Mouse (Mus musculus) heart, adult 2 months (tissue): Measurements from ENCODE around the gene Slc35a5. TPM values are rescaled to one million over a fixed set of nuclear protein-coding genes. Genes with fewer than 3 reads are reported as not detected.

ENCODE experiments used
- DNase-seq, 2 experiments: peaks; one replicate each; pipeline ENCODE4 v3.0.0; 2021
- H3K27ac ChIP-seq: fragments of 200-600 bp; 2 replicates; pipeline ENCODE4 v1.8.1; 2022
- H3K27me3 ChIP-seq: fragments of 200-500 bp; 2 replicates; pipeline ENCODE4 v1.6.1; 2012; ENCODE audit warnings: mild to moderate bottlenecking, low read length, inconsistent platforms, mixed read lengths; ENCODE audit not compliant: control insufficient read depth, insufficient read depth
- H3K36me3 ChIP-seq: fragments of 200-500 bp; 2 replicates; pipeline ENCODE4 v1.6.1; 2012; ENCODE audit warnings: low read length, inconsistent platforms; ENCODE audit not compliant: control insufficient read depth, insufficient read depth
- H3K4me1 ChIP-seq: fragments of 200-500 bp; 2 replicates; pipeline ENCODE4 v1.6.1; 2011; ENCODE audit warnings: low read length; ENCODE audit not compliant: control insufficient read depth, insufficient read depth
- H3K4me3 ChIP-seq: fragments of 200-600 bp; 2 replicates; pipeline ENCODE4 v1.8.1; 2022
- H3K79me2 ChIP-seq: fragments of 200-500 bp; replicated peaks from 2 replicates; pipeline ENCODE4 v1.6.1; 2012; ENCODE audit warnings: mild to moderate bottlenecking, inconsistent platforms, low read length, moderate library complexity, mixed read lengths; ENCODE audit not compliant: control insufficient read depth, insufficient read depth
- H3K9ac ChIP-seq: fragments of 200-500 bp; 2 replicates; pipeline ENCODE4 v1.6.1; 2012; ENCODE audit warnings: low read depth, mild to moderate bottlenecking, control low read depth, inconsistent platforms, low read length, mixed read lengths
- CTCF ChIP-seq: fragments of 200-600 bp; IDR thresholded peaks from 2 replicates; pipeline ENCODE4 v1.8.1; 2022; ENCODE audit warnings: antibody characterized with exemption, mild to moderate bottlenecking, moderate library complexity
- EP300 ChIP-seq: fragments of 200-500 bp; IDR thresholded peaks from 2 replicates; pipeline ENCODE4 v1.6.1; 2011; ENCODE audit warnings: low read depth, low read length, control low read depth; ENCODE audit not compliant: insufficient read depth
- POLR2A ChIP-seq: fragments of 200-500 bp; IDR thresholded peaks from 2 replicates; pipeline ENCODE4 v1.6.1; 2011; ENCODE audit warnings: mild to moderate bottlenecking, low read depth, low read length, control low read depth; ENCODE audit not compliant: insufficient read depth
- WGBS: fragments of 180-500 bp; shearing (Covaris S2); methylation state at CpG from one replicate; pipeline ENCODE4 v1.1.7; 2018; 5-methylcytosine and 5-hydroxymethylcytosine counted together
- intact Hi-C: fragments of 180-260 bp; cut with DNase I; formaldehyde crosslinking; loops from one replicate; pipeline ENCODE4 v1.15.1; 2025
- polyA plus RNA-seq: library from polyadenylated mRNA; depleted of rRNA; stranded (reverse); fragments of >200 nt; gene quantifications from 2 replicates; pipeline ENCODE4 v1.2.3, GENCODE M21; 2012
- total RNA-seq, 2 experiments: library from RNA; stranded (reverse); gene quantifications; 2 replicates each; pipeline ENCODE4 v1.2.3; 2021

Gene Slc35a5
- total and polyA plus RNA-seq, 3 experiments: 8.0 to 11.1 (median 9.5) TPM

DNA sequence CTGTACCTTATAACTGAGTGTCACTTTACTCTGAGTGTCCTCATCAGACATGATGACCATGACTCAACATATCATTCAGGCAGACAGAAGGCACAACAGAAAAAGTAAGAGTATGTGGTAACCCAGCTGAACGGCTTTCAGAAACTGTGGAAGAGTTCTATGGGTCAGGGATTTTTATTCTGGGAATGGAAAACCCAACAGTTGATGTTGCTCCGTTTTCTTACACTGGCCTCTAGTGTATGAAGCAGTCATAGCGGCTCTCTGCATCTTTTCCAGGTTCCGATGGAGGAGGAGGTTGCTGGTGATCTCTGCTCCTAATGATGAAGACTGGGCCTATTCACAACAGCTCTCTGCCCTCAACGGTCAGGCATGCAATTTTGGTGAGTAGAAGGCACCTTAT, 35.9 kb downstream of the Slc35a5 start:
- intact Hi-C loops: loop anchor here (2.0 kb wide), 1 partner anchor 354 kb away; no protein-coding TSS in a partner anchor
- H3K36me3 ChIP-seq: peaks cover 13% of the 10 kb centered on the region
- DNase-seq: no peak

DNA sequence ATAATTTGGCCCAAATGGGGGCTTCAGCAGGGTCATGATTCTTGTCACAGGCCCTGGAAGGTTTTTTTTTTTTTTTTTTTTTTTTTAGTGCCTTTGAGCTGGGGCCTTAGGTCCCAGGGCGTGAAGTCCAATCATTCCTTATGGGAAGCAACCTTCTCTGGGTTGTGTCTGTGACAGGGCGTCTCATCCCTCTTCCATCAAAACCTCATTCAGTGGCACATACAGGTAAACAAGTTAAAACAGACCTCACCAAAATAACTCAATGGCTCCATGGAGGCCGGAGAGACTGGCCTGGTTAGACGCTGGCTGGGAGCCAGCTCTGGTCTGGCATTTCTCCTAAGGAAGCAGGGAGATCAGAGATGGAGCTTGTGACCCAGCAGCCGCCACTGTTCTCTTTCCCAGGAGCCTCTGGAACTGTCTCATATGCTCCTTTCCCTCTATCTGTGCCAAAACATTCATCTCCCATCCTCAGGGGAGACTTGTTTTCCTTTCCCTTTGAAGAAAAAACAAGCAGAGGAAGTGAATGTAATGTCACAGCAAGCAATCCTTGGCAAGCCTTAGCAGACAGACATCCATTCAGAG, 37.6 kb downstream of the Slc35a5 start:
- 32% methylated on average over 5 of the region's 5 CpGs for WGBS
- peaks cover 3% of the 10 kb centered on the region for H3K4me1 ChIP-seq
- H3K27ac ChIP-seq: peak overlapping the region; percentile 54
- H3K9ac ChIP-seq: no peak overlapping the region
- no peaks in the 10 kb centered on the region for H3K27me3 ChIP-seq
- peak; percentile 77 to 80 for DNase-seq
- intact Hi-C loops: loop anchor here (2.0 kb wide), 1 partner anchor 18 kb away; no protein-coding TSS in a partner anchor
- H3K36me3 ChIP-seq: peaks cover 13% of the 10 kb centered on the region
- TF ChIP-seq POLR2A (no peak), CTCF (no peak), EP300 (no peak)
- H3K79me2 ChIP-seq: no peaks in the 10 kb centered on the region
- H3K4me3 ChIP-seq: no peak overlapping the region

More for the DNA sequence above, 35.9 kb downstream of the Slc35a5 start:
- Histone ChIP-seq H3K27me3 (no peaks in the 10 kb centered on the region), H3K27ac (no peak overlapping the region; the same call in 1 of the 2 replicates), H3K79me2 (no peaks in the 10 kb centered on the region), H3K9ac (no peak overlapping the region), H3K4me1 (peaks cover 3% of the 10 kb centered on the region), H3K4me3 (no peak overlapping the region)
- 62% methylated on average over 5 of the region's 5 CpGs for WGBS
- no peak for TF ChIP-seq POLR2A
- no peak for TF ChIP-seq EP300
- peak; percentile 78 for TF ChIP-seq CTCF

- TF ChIP-seq EP300: no peak
- TF ChIP-seq CTCF: no peak
- no peak for TF ChIP-seq POLR2A
- Histone ChIP-seq H3K4me1 (peaks cover 3% of the 10 kb centered on the region), H3K36me3 (peaks cover 13% of the 10 kb centered on the region), H3K4me3 (no peak overlapping the region), H3K9ac (no peak overlapping the region), H3K79me2 (no peaks in the 10 kb centered on the region), H3K27ac (no peak overlapping the region), H3K27me3 (no peaks in the 10 kb centered on the region)
- intact Hi-C loops: no loop called here
- no peak for DNase-seq
- WGBS: 74% methylated on average over 3 of the region's 3 CpGs
These were observed 39.7 kb downstream of the Slc35a5 start for GRCm38 (mm10) chr16:45118760-45119159.

GRCm38 (mm10) chr16:45117200-45117599, 41.3 kb downstream of the Slc35a5 start:
- intact Hi-C loops: no loop called here
- H3K79me2 ChIP-seq: no peaks in the 10 kb centered on the region
- TF ChIP-seq CTCF: no peak
- TF ChIP-seq EP300: no peak
- TF ChIP-seq POLR2A: no peak
- H3K9ac ChIP-seq: no peak overlapping the region
- no peak overlapping the region for H3K27ac ChIP-seq
- 93% methylated on average over 3 of the region's 3 CpGs for WGBS
- H3K4me1 ChIP-seq: peaks cover 1% of the 10 kb centered on the region
- no peaks in the 10 kb centered on the region for H3K27me3 ChIP-seq
- no peak overlapping the region for H3K4me3 ChIP-seq
- no peak for DNase-seq
- peaks cover 14% of the 10 kb centered on the region for H3K36me3 ChIP-seq

DNA sequence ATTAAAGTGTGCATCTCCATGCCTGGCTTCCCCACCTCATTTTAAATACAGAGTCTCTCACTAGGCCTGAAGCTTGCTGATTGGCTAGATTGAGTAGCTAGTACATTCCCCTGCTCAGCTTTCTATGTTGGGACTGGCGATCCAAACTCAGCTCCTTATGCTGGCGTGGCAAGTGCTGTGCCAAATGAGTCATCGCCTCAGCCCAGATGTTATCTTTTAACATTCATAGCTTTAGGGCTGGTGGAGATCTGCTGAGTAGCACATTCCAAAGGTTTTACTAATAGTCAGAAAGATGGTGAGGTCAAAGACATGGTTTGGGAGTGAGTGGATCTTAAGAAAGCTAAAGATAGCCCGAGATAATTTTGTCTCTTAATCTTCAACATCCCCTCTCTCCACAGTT, 48.0 kb downstream of the Slc35a5 start:
- WGBS: 9% methylated on average over 4 of the region's 4 CpGs
- Histone ChIP-seq H3K27me3 (no peaks in the 10 kb centered on the region), H3K79me2 (no peaks in the 10 kb centered on the region), H3K27ac (no peak overlapping the region), H3K9ac (no peak overlapping the region), H3K36me3 (peaks cover 10% of the 10 kb centered on the region), H3K4me3 (no peak overlapping the region), H3K4me1 (peaks cover 3% of the 10 kb centered on the region)
- DNase-seq: peak; percentile 39 to 75
- no peak for TF ChIP-seq CTCF
- no peak for TF ChIP-seq POLR2A
- TF ChIP-seq EP300: no peak
- intact Hi-C loops: no loop called here

DNA sequence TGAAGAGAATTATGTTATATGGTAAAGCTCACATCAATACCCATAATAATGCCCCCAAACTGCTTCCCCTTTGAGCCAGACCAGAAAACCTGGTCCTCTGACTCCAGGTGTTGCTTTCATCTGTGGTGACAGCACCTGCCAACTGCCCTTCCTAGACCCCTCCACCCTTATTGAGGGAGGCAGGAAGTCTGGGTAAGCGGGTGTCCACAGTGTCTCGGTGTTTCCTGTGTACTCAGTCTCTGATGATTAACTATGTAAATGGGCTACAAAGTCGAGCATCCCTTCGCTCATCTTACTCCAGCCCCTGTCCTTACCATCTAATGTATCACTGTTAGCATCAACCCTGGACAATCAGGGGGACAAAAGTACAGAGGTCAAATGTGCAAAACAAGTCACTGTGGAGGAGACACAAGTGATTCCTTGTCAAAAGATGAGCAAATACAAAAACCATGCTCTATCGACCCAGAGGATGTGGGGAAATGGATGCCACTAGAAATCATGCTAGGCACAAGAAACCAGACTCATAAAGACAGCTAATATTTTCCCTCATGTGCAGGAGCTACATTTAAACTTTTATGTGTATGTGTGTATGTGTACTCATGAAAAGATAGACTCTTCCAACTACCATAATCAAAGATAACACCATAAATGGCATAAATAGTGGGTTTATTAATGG, 50.2 kb downstream of the Slc35a5 start:
- intact Hi-C loops: no loop called here
- 51% methylated on average over 5 of the region's 5 CpGs for WGBS
- Histone ChIP-seq H3K27me3 (no peaks in the 10 kb centered on the region), H3K9ac (no peak overlapping the region), H3K4me3 (no peak overlapping the region), H3K4me1 (peaks cover 4% of the 10 kb centered on the region), H3K79me2 (no peaks in the 10 kb centered on the region), H3K27ac (no peak overlapping the region), H3K36me3 (peaks cover 10% of the 10 kb centered on the region)
- no peak for TF ChIP-seq POLR2A
- TF ChIP-seq CTCF: no peak
- no peak for TF ChIP-seq EP300
- DNase-seq: no peak
